Mouse (Mus musculus): ENCODE data around the gene Gm49673.
"Not testable (repeated sequence)": the region's sequence is repeated elsewhere in the genome, so short reads cannot be mapped to it uniquely, and the experiment has no call there.

Gene Gm49673

GRCm38 (mm10) chr17:8147439-8148316 lies at the start of gene Gm49673, which contains the start of gene Rnaset2a:
Gene Gm49673, minus strand, starts transcription at chr17:8147788.
Gene Rnaset2a, minus strand, starts transcription at chr17:8148097.
- not testable (repeated sequence) for DNase-seq (ENCODE audit: low spot score in 2 of 2)

GRCm38 (mm10) chr17:8195685-8196376 lies 48.2 kb upstream of the Gm49673 start:
- DNase-seq (ENCODE audit: low spot score in 2 of 2): no peak

GRCm38 (mm10) chr17:8193678-8194077 lies 46.1 kb upstream of the Gm49673 start:
- DNase-seq (ENCODE audit: low spot score in 2 of 2): no peak

- DNase-seq (ENCODE audit: low spot score in 2 of 2): no peak
Observed at GRCm38 (mm10) chr17:8184217-8184616, 36.6 kb upstream of the Gm49673 start.

- DNase-seq (ENCODE audit: low spot score in 2 of 2): no peak
Observed at GRCm38 (mm10) chr17:8183815-8184214, 36.2 kb upstream of the Gm49673 start.

- no peak for DNase-seq (ENCODE audit: low spot score in 2 of 2)
Observed at GRCm38 (mm10) chr17:8177090-8177489, 29.5 kb upstream of the Gm49673 start.

GRCm38 (mm10) chr17:8171081-8171480 lies 23.5 kb upstream of the Gm49673 start:
- DNase-seq (ENCODE audit: low spot score in 2 of 2): no peak

GRCm38 (mm10) chr17:8170331-8170730 lies 22.7 kb upstream of the Gm49673 start:
- no peak for DNase-seq (ENCODE audit: low spot score in 2 of 2)

GRCm38 (mm10) chr17:8167436-8167835 lies 19.8 kb upstream of the Gm49673 start:
- not testable (repeated sequence) for DNase-seq (ENCODE audit: low spot score in 2 of 2)

- not testable (repeated sequence) for DNase-seq (ENCODE audit: low spot score in 2 of 2)
Observed at GRCm38 (mm10) chr17:8166454-8166853, 18.9 kb upstream of the Gm49673 start.

GRCm38 (mm10) chr17:8165977-8166376 lies 18.4 kb upstream of the Gm49673 start:
- not testable (repeated sequence) for DNase-seq (ENCODE audit: low spot score in 2 of 2)

- DNase-seq (ENCODE audit: low spot score in 2 of 2): peak in 1 of 2 experiments; percentile 30
Observed at GRCm38 (mm10) chr17:8165608-8165945, 18.0 kb upstream of the Gm49673 start.

GRCm38 (mm10) chr17:8164701-8165607 lies 17.4 kb upstream of the Gm49673 start, which contains the start of gene Fgfr1op:
Gene Fgfr1op, plus strand, starts transcription at chr17:8165501.
- peak; percentile 63 to 74 for DNase-seq (ENCODE audit: low spot score in 2 of 2)

- DNase-seq (ENCODE audit: low spot score in 2 of 2): peak in 1 of 2 experiments; percentile 32
Observed at GRCm38 (mm10) chr17:8160969-8161368, 13.4 kb upstream of the Gm49673 start.

- DNase-seq (ENCODE audit: low spot score in 2 of 2): not testable (repeated sequence)
Observed at GRCm38 (mm10) chr17:8158627-8159026, 11.0 kb upstream of the Gm49673 start.

- not testable (repeated sequence) for DNase-seq (ENCODE audit: low spot score in 2 of 2)
Observed at GRCm38 (mm10) chr17:8155982-8156381, 8.4 kb upstream of the Gm49673 start.

GRCm38 (mm10) chr17:8155010-8155409 lies 7.4 kb upstream of the Gm49673 start:
- not testable (repeated sequence) for DNase-seq (ENCODE audit: low spot score in 2 of 2)

- not testable (repeated sequence) for DNase-seq (ENCODE audit: low spot score in 2 of 2)
Observed at GRCm38 (mm10) chr17:8146931-8147330, 657 bp downstream of the Gm49673 start.

GRCm38 (mm10) chr17:8143802-8144673 lies 3.5 kb downstream of the Gm49673 start:
- not testable (repeated sequence) for DNase-seq (ENCODE audit: low spot score in 2 of 2)

- not testable (repeated sequence) for DNase-seq (ENCODE audit: low spot score in 2 of 2)
Observed at GRCm38 (mm10) chr17:8140210-8140609, 7.4 kb downstream of the Gm49673 start.

Measured in frontal cortex, postnatal 14 days (tissue).